In the genomic region with DNA sequence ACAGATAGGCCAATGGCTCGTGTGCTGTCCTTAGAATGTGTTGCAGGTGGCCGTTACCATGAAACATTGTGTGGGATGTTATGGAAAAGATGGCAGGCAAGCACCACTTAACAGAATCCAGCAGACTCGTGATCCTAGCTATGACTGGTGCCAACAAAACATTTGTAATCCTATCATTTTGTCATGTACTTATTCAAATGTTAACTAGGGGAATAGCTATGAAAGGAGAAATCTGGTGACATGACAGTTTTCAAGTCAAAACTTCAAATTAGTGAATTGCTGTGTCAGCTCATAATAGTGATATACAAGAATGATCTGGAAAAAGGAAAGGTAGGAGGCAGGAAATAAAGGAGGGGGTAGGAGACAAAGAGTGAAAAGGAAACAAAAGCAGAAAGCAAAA, we compare ENCODE assay signal across 30 mouse cellular contexts.
DNase-seq lines count a peak whose midpoint lies in the region; ATAC-seq and TF ChIP-seq lines count a peak whose summit lies in the region.
"Had no signal": no experiment of that assay in that cellular context is flagged by ENCODE, and none has a peak within 500 bp of the region (broad histone marks: within the 10 kb centered on the region; RNA-seq: fewer than 3 reads in every experiment).

No protein-coding gene starts in this region.

- DNase-seq in forebrain, embryonic 11.5 days (ENCODE audit: low spot score): no peak
- DNase-seq in layer of hippocampus, adult 2 months (ENCODE audit: low spot score in 2 of 2): peak in 1 of 2 experiments; percentile 18
- DNase-seq in layer of hippocampus, adult 8-10 months (ENCODE audit: low spot score in 2 of 2): no peak
- peak; percentile 72 for DNase-seq in brain, embryonic 14.5 days (ENCODE audit: low read depth)
- no peak for DNase-seq in spleen, adult 12 weeks (ENCODE audit: low spot score)
- no peak for DNase-seq in hindbrain, postnatal 0 days (ENCODE audit: low spot score)
- DNase-seq: adrenal gland, adult 2 months; adrenal gland, postnatal 14 days; cerebellum, adult 11 months; cerebellum, adult 2 months; cerebellum, adult 9-11 months; cerebellum, postnatal 25 days; embryo, embryonic 11 days; gastrocnemius, postnatal 25 days; heart, adult 18-20 months; heart, postnatal 10 days; heart, postnatal 36 days had no signal

- no peaks in the 10 kb centered on the region for H3K27me3 ChIP-seq in forebrain, embryonic 15.5 days
- no peaks in the 10 kb centered on the region for H3K27me3 ChIP-seq in forebrain, embryonic 11.5 days (ENCODE audit: control insufficient read depth, insufficient read depth, low read length)
- no peaks in the 10 kb centered on the region for H3K27me3 ChIP-seq in forebrain, embryonic 16.5 days (replicated peaks; ENCODE audit: control insufficient read depth, insufficient read depth, low read length)
- H3K27me3 ChIP-seq in hindbrain, postnatal 0 days (ENCODE audit: insufficient read depth, low read length): no peaks in the 10 kb centered on the region
- H3K27me3 ChIP-seq: embryonic facial prominence, embryonic 13.5 days; heart, embryonic 12.5 days; heart, embryonic 15.5 days; hindbrain, embryonic 13.5 days had no signal

- no peak overlapping the region for H3K4me2 ChIP-seq in forebrain, embryonic 15.5 days (replicated peaks)
- H3K4me2 ChIP-seq in forebrain, embryonic 11.5 days (ENCODE audit: low read depth, low read length, severe bottlenecking): no peak overlapping the region
- H3K4me2 ChIP-seq in forebrain, embryonic 16.5 days (ENCODE audit: low read length): no peak overlapping the region
- H3K4me2 ChIP-seq in hindbrain, postnatal 0 days (ENCODE audit: low read depth, low read length): no peak overlapping the region
- H3K4me2 ChIP-seq: embryonic facial prominence, embryonic 13.5 days; heart, embryonic 12.5 days; heart, embryonic 15.5 days; hindbrain, embryonic 13.5 days had no signal

- H3K36me3 ChIP-seq in forebrain, embryonic 15.5 days: no peaks in the 10 kb centered on the region
- no peaks in the 10 kb centered on the region for H3K36me3 ChIP-seq in forebrain, embryonic 11.5 days (ENCODE audit: control insufficient read depth, insufficient read depth, low read length)
- H3K36me3 ChIP-seq in forebrain, embryonic 16.5 days (ENCODE audit: control insufficient read depth, insufficient read depth): no peaks in the 10 kb centered on the region
- H3K36me3 ChIP-seq in hindbrain, postnatal 0 days (ENCODE audit: insufficient read depth, low read length): no peaks in the 10 kb centered on the region
- H3K36me3 ChIP-seq: embryonic facial prominence, embryonic 10.5 days; embryonic facial prominence, embryonic 13.5 days; heart, embryonic 12.5 days; heart, embryonic 15.5 days; hindbrain, embryonic 10.5 days; hindbrain, embryonic 13.5 days had no signal

- peak; percentile 86 for ATAC-seq in forebrain, embryonic 15.5 days (replicated peaks)
- no peak for ATAC-seq in forebrain, embryonic 11.5 days (replicated peaks; ENCODE audit: low FRiP score)
- peak; percentile 95 for ATAC-seq in forebrain, embryonic 16.5 days
- no peak for ATAC-seq in hindbrain, postnatal 0 days
- ATAC-seq: CD4-positive, CD25-positive, alpha-beta regulatory T cell, adult 4 months; hindbrain, embryonic 16.5 days; inflammation-experienced regulatory T-cells, adult 6 months; intestine, embryonic 16.5 days had no signal

- no peaks in the 10 kb centered on the region for H3K9me3 ChIP-seq in forebrain, embryonic 15.5 days
- H3K9me3 ChIP-seq in forebrain, embryonic 11.5 days (ENCODE audit: control insufficient read depth, low read length): no peaks in the 10 kb centered on the region
- no peaks in the 10 kb centered on the region for H3K9me3 ChIP-seq in forebrain, embryonic 16.5 days (ENCODE audit: control insufficient read depth, low read length)
- no peaks in the 10 kb centered on the region for H3K9me3 ChIP-seq in hindbrain, postnatal 0 days (ENCODE audit: low read length)
- H3K9me3 ChIP-seq: heart, embryonic 12.5 days; heart, embryonic 15.5 days; hindbrain, embryonic 13.5 days had no signal

- H3K9ac ChIP-seq in forebrain, embryonic 15.5 days (replicated peaks): no peak overlapping the region
- H3K9ac ChIP-seq in forebrain, embryonic 11.5 days (ENCODE audit: low read length): no peak overlapping the region
- no peak overlapping the region for H3K9ac ChIP-seq in forebrain, embryonic 16.5 days (replicated peaks; ENCODE audit: low read depth, low read length)
- H3K9ac ChIP-seq in hindbrain, postnatal 0 days (replicated peaks; ENCODE audit: low read length): no peak overlapping the region
- H3K9ac ChIP-seq: embryonic facial prominence, embryonic 13.5 days; heart, embryonic 12.5 days; heart, embryonic 15.5 days; hindbrain, embryonic 13.5 days had no signal

- TF ChIP-seq CTCF in layer of hippocampus, adult 2 months (conservative IDR thresholded peaks at IDR 0.05): no peak
- TF ChIP-seq CTCF in brain, embryonic 14.5 days (IDR thresholded peaks at IDR 0.05; ENCODE audit: borderline replicate concordance, extremely low read depth, insufficient read depth, insufficient read length): no peak
- TF ChIP-seq CTCF in hindbrain, postnatal 0 days (IDR thresholded peaks at IDR 0.05; ENCODE audit: low read depth): no peak

- H3K27ac ChIP-seq in forebrain, embryonic 15.5 days (replicated peaks): no peak overlapping the region
- H3K27ac ChIP-seq in forebrain, embryonic 11.5 days (ENCODE audit: low read depth, low read length): no peak overlapping the region
- 0 out of 2 replicates have a peak overlapping the region, but pooled peaks have one; percentile 43 for H3K27ac ChIP-seq in layer of hippocampus, adult 2 months
- H3K27ac ChIP-seq in forebrain, embryonic 16.5 days (ENCODE audit: low read length): no peak overlapping the region
- H3K27ac ChIP-seq in hindbrain, postnatal 0 days: no peak overlapping the region
- H3K27ac ChIP-seq: embryonic facial prominence, embryonic 10.5 days; embryonic facial prominence, embryonic 13.5 days; heart, embryonic 15.5 days; hindbrain, embryonic 10.5 days; hindbrain, embryonic 13.5 days had no signal

- TF ChIP-seq POLR2A in brain, embryonic 14.5 days (IDR thresholded peaks at IDR 0.05; ENCODE audit: borderline replicate concordance, extremely low read depth, insufficient read depth, insufficient read length, poor library complexity, severe bottlenecking): no peak

- H3K4me1 ChIP-seq in forebrain, embryonic 15.5 days: 0 out of 2 replicates have a peak, but pooled peaks cover 3% of the 10 kb centered on the region
- H3K4me1 ChIP-seq in forebrain, embryonic 11.5 days (replicated peaks; ENCODE audit: control insufficient read depth, insufficient read depth, low read length): no peaks in the 10 kb centered on the region
- H3K4me1 ChIP-seq in forebrain, embryonic 16.5 days (replicated peaks; ENCODE audit: control insufficient read depth, insufficient read depth, low read length): no peaks in the 10 kb centered on the region
- no peaks in the 10 kb centered on the region for H3K4me1 ChIP-seq in hindbrain, postnatal 0 days (ENCODE audit: insufficient read depth, low read length)
- H3K4me1 ChIP-seq: embryonic facial prominence, embryonic 10.5 days; embryonic facial prominence, embryonic 13.5 days; heart, embryonic 12.5 days; heart, embryonic 15.5 days; hindbrain, embryonic 10.5 days; hindbrain, embryonic 13.5 days had no signal

- 14% methylated on average over 3 of the region's 3 CpGs for WGBS in forebrain, embryonic 15.5 days
- WGBS in forebrain, embryonic 11.5 days: 49% methylated on average over 3 of the region's 3 CpGs
- WGBS in forebrain, embryonic 16.5 days: 18% methylated on average over 3 of the region's 3 CpGs
- 54% methylated on average over 3 of the region's 3 CpGs for WGBS in hindbrain, postnatal 0 days

- H3K4me3 ChIP-seq in forebrain, embryonic 15.5 days: no peak overlapping the region
- H3K4me3 ChIP-seq in forebrain, embryonic 11.5 days (ENCODE audit: low read depth, low read length): no peak overlapping the region
- no peak overlapping the region for H3K4me3 ChIP-seq in layer of hippocampus, adult 2 months
- no peak overlapping the region for H3K4me3 ChIP-seq in forebrain, embryonic 16.5 days (replicated peaks; ENCODE audit: low read length)
- H3K4me3 ChIP-seq in hindbrain, postnatal 0 days (ENCODE audit: low read length): no peak overlapping the region
- H3K4me3 ChIP-seq: embryonic facial prominence, embryonic 10.5 days; embryonic facial prominence, embryonic 13.5 days; erythroblast, embryonic 14.5 days; heart, embryonic 12.5 days; heart, embryonic 15.5 days; hindbrain, embryonic 10.5 days; hindbrain, embryonic 13.5 days had no signal

Comparison
In these comparisons a context has a peak if more than half of its experiments do, and no peak if none do; other contexts are left out.
1. ATAC-seq: peak in forebrain, embryonic 15.5 days (single experiment) and forebrain, embryonic 16.5 days (single experiment); none in forebrain, embryonic 11.5 days (single experiment) and hindbrain, postnatal 0 days (single experiment).